Mouse (Mus musculus): ENCODE results near the gene Vmn2r67. TPM values are rescaled to one million over a fixed set of nuclear protein-coding genes. Genes with fewer than 3 reads are reported as not detected.
"Not testable (repeated sequence)": the region's sequence is repeated elsewhere in the genome, so short reads cannot be mapped to it uniquely, and the experiment has no call there.

The Vmn2r67 gene
- not detected in 2 replicates for polyA plus RNA-seq (2012; rRNA removed)

GRCm38 (mm10) chr7:85155898-85156297, at the start of gene Vmn2r67:
Gene Vmn2r67, minus strand, starts transcription at chr7:85155998.
- 78% methylated on average over 3 of the region's 3 CpGs for WGBS
- Histone ChIP-seq H3K27me3 (ENCODE audit: control insufficient read depth, insufficient read depth, low read length) (no peaks in the 10 kb centered on the region), H3K27ac (ENCODE audit: insufficient read depth, low read length) (no peak within 1 kb of the TSS), H3K36me3 (ENCODE audit: control insufficient read depth, insufficient read depth, low read length) (no peaks in the 10 kb centered on the region), H3K4me1 (ENCODE audit: control insufficient read depth, insufficient read depth, insufficient read length) (no peaks in the 10 kb centered on the region), H3K4me3 (ENCODE audit: extremely low read depth, insufficient read depth, insufficient read length) (no peak within 1 kb of the TSS)
- TF ChIP-seq CTCF (IDR thresholded peaks at IDR 0.05; ENCODE audit: extremely low read depth, insufficient read depth, insufficient read length, insufficient replicate concordance) = no peak
- no peak for TF ChIP-seq POLR2A (IDR thresholded peaks at IDR 0.05; ENCODE audit: low read depth, low read length)
- no peak for DNase-seq (ENCODE audit: low read depth in 1 of 2, low spot score in 2 of 2)

GRCm38 (mm10) chr7:85104531-85104930, 51.3 kb downstream of the Vmn2r67 start:
- not testable (repeated sequence) for H3K4me3 ChIP-seq (ENCODE audit: extremely low read depth, insufficient read depth, insufficient read length); H3K4me1 ChIP-seq (ENCODE audit: control insufficient read depth, insufficient read depth, insufficient read length); H3K27me3 ChIP-seq (ENCODE audit: control insufficient read depth, insufficient read depth, low read length); H3K36me3 ChIP-seq (ENCODE audit: control insufficient read depth, insufficient read depth, low read length); H3K27ac ChIP-seq (ENCODE audit: insufficient read depth, low read length); DNase-seq (ENCODE audit: low read depth in 1 of 2, low spot score in 2 of 2)
- 45% methylated on average over 2 of the region's 2 CpGs for WGBS

Other genes starting within 250 kb of the Vmn2r67 start
- gene Vmn2r65, start 191.9 kb downstream of the Vmn2r67 start, polyA plus RNA-seq (2012; rRNA removed) = not detected in 2 replicates
- gene Vmn2r66, start 143.7 kb downstream of the Vmn2r67 start, polyA plus RNA-seq (2012; rRNA removed) = not detected in 2 replicates
- not detected in 2 replicates for gene Vmn2r68, start 81.8 kb upstream of the Vmn2r67 start, polyA plus RNA-seq (2012; rRNA removed)